Mouse (Mus musculus) testis, adult 2 months (tissue): Measurements from ENCODE around the gene Setmar.

Experiments
- CTCF ChIP-seq: fragments of 200-500 bp; IDR thresholded peaks from 2 replicates; pipeline ENCODE4 v1.5.1; 2012; ENCODE audit warnings: low read depth, mild to moderate bottlenecking, inconsistent platforms, low read length, moderate library complexity; ENCODE audit not compliant: control insufficient read depth, insufficient read depth, insufficient replicate concordance
- POLR2A ChIP-seq: fragments of 200-500 bp; IDR thresholded peaks from 2 replicates; pipeline ENCODE4 v1.6.1; 2012; ENCODE audit warnings: low read depth, mild to moderate bottlenecking, inconsistent platforms, low read length, moderate library complexity; ENCODE audit not compliant: control insufficient read depth

DNA sequence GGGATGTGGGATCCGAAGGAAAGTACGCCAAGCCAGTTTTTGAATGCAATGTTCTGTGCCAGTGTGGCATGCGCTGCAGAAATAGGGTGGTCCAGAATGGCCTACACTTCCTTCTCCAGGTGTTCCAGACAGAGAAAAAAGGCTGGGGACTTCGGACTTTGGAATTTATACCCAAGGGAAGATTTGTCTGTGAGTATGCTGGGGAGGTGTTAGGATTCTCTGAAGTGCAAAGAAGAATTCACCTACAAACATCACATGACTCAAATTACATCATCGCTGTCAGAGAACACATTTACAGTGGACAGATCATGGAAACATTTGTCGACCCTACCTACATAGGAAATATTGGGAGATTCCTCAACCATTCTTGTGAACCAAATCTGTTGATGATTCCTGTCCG, 11.0 kb downstream of the Setmar start:
- no peak for TF ChIP-seq POLR2A
- TF ChIP-seq CTCF = no peak
